ENCODE assay signal across 8 mouse cellular contexts in the genomic region with DNA sequence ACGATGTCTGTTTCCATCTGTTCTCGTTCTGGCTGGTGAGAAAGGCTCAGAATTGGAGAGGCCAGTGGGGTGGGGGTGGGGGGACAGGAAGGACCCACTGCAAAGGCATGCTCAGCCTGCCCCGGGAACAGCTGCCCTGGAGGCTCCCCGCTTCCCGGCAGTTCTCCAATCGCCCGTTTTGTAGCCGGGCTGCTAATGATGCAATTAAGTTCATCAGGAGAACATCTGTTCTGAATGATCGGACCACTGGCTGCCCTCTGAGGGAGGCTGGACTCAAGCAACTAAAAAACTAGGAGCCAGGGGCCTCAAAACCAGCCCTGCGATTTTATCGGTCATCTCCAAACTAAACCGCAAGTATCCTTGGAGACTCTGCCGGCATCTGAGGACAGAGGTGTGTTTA. TPM values are rescaled to one million over a fixed set of nuclear protein-coding genes. Genes with fewer than 3 reads are reported as not detected.
DNase-seq lines count a peak whose midpoint lies in the region; ATAC-seq lines count a peak whose summit lies in the region.
"Had no signal": no experiment of that assay in that cellular context is flagged by ENCODE, and none has a peak within 500 bp of the region (broad histone marks: within the 10 kb centered on the region; RNA-seq: fewer than 3 reads in every experiment).

No protein-coding gene starts in this region.

- H3K36me3 ChIP-seq in heart, embryonic 12.5 days, result no peaks in the 10 kb centered on the region
- H3K36me3 ChIP-seq in midbrain, embryonic 12.5 days, result no peaks in the 10 kb centered on the region

- peak; percentile 72 for DNase-seq in MN1 (ENCODE audit: low spot score)
- DNase-seq in embryo, embryonic 10.5 days (ENCODE audit: low spot score), result peak; percentile 67
- DNase-seq in T-cell, adult 2 months (ENCODE audit: low spot score), result no peak
- DNase-seq: cerebellum, adult 9-10 months had no signal

- 20% methylated on average over 13 of the region's 13 CpGs for WGBS in heart, embryonic 12.5 days
- 17% methylated on average over 13 of the region's 13 CpGs for WGBS in midbrain, embryonic 12.5 days

- no peak overlapping the region for H3K4me3 ChIP-seq in heart, embryonic 12.5 days
- no peak overlapping the region for H3K4me3 ChIP-seq in midbrain, embryonic 12.5 days

- no peak for ATAC-seq in heart, embryonic 12.5 days (ENCODE audit: insufficient number of reproducible peaks, low FRiP score)
- ATAC-seq in midbrain, embryonic 12.5 days (ENCODE audit: low FRiP score, low read depth), result no peak; the same call in 1 of the 2 replicates
- ATAC-seq in megakaryocyte-erythroid progenitor cell, adult 5-6 weeks (replicated peaks; ENCODE audit: low FRiP score, low TSS enrichment, poor library complexity, severe bottlenecking), result no peak
- no peak for ATAC-seq in frontal cortex, adult (ENCODE audit: low TSS enrichment)

- peaks cover 19% of the 10 kb centered on the region for H3K27me3 ChIP-seq in heart, embryonic 12.5 days (replicated peaks)
- peaks cover 80% of the 10 kb centered on the region for H3K27me3 ChIP-seq in midbrain, embryonic 12.5 days

- no peaks in the 10 kb centered on the region for H3K9me3 ChIP-seq in heart, embryonic 12.5 days (replicated peaks)
- no peaks in the 10 kb centered on the region for H3K9me3 ChIP-seq in midbrain, embryonic 12.5 days

- peak overlapping the region; percentile 47 for H3K4me2 ChIP-seq in heart, embryonic 12.5 days
- H3K4me2 ChIP-seq in midbrain, embryonic 12.5 days (replicated peaks), result 0 out of 2 replicates have a peak overlapping the region, but pooled peaks have one; percentile 17

- peak overlapping the region; percentile 39; the same call in 1 of the 2 replicates for H3K9ac ChIP-seq in heart, embryonic 12.5 days
- H3K9ac ChIP-seq in midbrain, embryonic 12.5 days (replicated peaks), result no peak overlapping the region

- H3K27ac ChIP-seq in heart, embryonic 12.5 days (ENCODE audit: poor library complexity, severe bottlenecking), result no peak overlapping the region
- no peak overlapping the region for H3K27ac ChIP-seq in midbrain, embryonic 12.5 days (replicated peaks)

- H3K4me1 ChIP-seq in heart, embryonic 12.5 days (replicated peaks), result peaks cover 39% of the 10 kb centered on the region
- H3K4me1 ChIP-seq in midbrain, embryonic 12.5 days, result peaks cover 45% of the 10 kb centered on the region

RNA-seq across cellular contexts. Expression of a gene that starts 44.1 kb away (rescaled TPM):
- 32.7 and 34.7 TPM in 2 replicates for polyA plus RNA-seq in heart, embryonic 12.5 days (2016; fragmentation: Nextera tagmentation; extraction: Ambion mirVana)
- 30.5 and 37.9 TPM in 2 replicates for polyA plus RNA-seq in midbrain, embryonic 12.5 days (2016; fragmentation: Nextera tagmentation; extraction: Ambion mirVana)
- 1.5 and 6.9 TPM in 2 replicates for total RNA-seq in megakaryocyte-erythroid progenitor cell, adult 5-6 weeks (2014; fragmentation: Nextera tagmentation)
- total RNA-seq in megakaryocyte-erythroid progenitor cell, adult 5-6 weeks (2017), result 2.9 and 5.1 TPM in 2 replicates
